Mouse (Mus musculus) lung, embryonic 14.5 days (tissue): ENCODE measurements around the gene Zfp382. TPM values are rescaled to one million over a fixed set of nuclear protein-coding genes. Genes with fewer than 3 reads are reported as not detected.
"Not testable (repeated sequence)": the region's sequence is repeated elsewhere in the genome, so short reads cannot be mapped to it uniquely, and the experiment has no call there.

Experiments used
- ATAC-seq: fragments of 200-750 bp; cut with Nextera tagmentation; 2 replicates; pipeline ENCODE4 v1.8.0; 2017; ENCODE audit warnings: mild to moderate bottlenecking, moderate TSS enrichment, moderate library complexity; ENCODE audit not compliant: insufficient read depth
- DNase-seq: peaks from one replicate; pipeline ENCODE4 v3.0.0-alpha.2; 2015
- H3K27ac ChIP-seq: fragments of 300-500 bp; sonication (generic); 2 replicates; pipeline ENCODE4 v1.5.1; 2014; ENCODE audit warnings: low read depth, mild to moderate bottlenecking, moderate library complexity
- H3K27me3 ChIP-seq: fragments of 300-500 bp; sonication (generic); 2 replicates; pipeline ENCODE4 v1.6.1; 2014; ENCODE audit warnings: low read length, control low read depth; ENCODE audit not compliant: insufficient read depth
- H3K36me3 ChIP-seq: fragments of 300-500 bp; sonication (generic); 2 replicates; pipeline ENCODE4 v1.6.1; 2014; ENCODE audit warnings: control low read depth; ENCODE audit not compliant: insufficient read depth
- H3K4me1 ChIP-seq: fragments of 300-500 bp; sonication (generic); 2 replicates; pipeline ENCODE4 v1.6.1; 2014; ENCODE audit warnings: antibody characterized with exemption, control low read depth; ENCODE audit not compliant: insufficient read depth
- H3K4me2 ChIP-seq: fragments of 300-500 bp; sonication (generic); 2 replicates; pipeline ENCODE4 v1.6.1; 2014; ENCODE audit warnings: mild to moderate bottlenecking
- H3K4me3 ChIP-seq: fragments of 300-500 bp; sonication (generic); 2 replicates; pipeline ENCODE4 v1.5.1; 2014; ENCODE audit warnings: low read depth, low read length
- H3K9ac ChIP-seq: fragments of 300-500 bp; sonication (generic); 2 replicates; pipeline ENCODE4 v1.6.1; 2014
- H3K9me3 ChIP-seq: fragments of 300-500 bp; sonication (generic); 2 replicates; pipeline ENCODE4 v1.6.1; 2016; ENCODE audit warnings: low read depth, low read length, control low read depth
- CTCF ChIP-seq: IDR thresholded peaks from 2 replicates; pipeline ENCODE4 v1.5.1; 2016; ENCODE audit warnings: antibody characterized with exemption, low read depth
- WGBS: fragments of 180-500 bp; shearing (Covaris S2); extraction: QIAGEN DNeasy Blood & Tissue Kit; methylation state at CpG from one replicate; pipeline ENCODE4 v1.1.7; 2014; 5-methylcytosine and 5-hydroxymethylcytosine counted together
- polyA plus RNA-seq: library from polyadenylated mRNA; unstranded; fragments of >200 nt; fragmentation: Nextera tagmentation; extraction: Ambion mirVana; gene quantifications from 2 replicates; pipeline ENCODE4 v1.2.1, GENCODE M21; 2014

Zfp382 gene
- polyA plus RNA-seq, 1 experiment from 2014 or later: 8.1 TPM

GRCm38 (mm10) chr7:30116076-30116475 is 5.7 kb upstream of the Zfp382 start:
- ATAC-seq: no peak
- Histone ChIP-seq H3K36me3 (no peaks in the 10 kb centered on the region), H3K27ac (no peak overlapping the region), H3K27me3 (no peaks in the 10 kb centered on the region), H3K4me2 (no peak overlapping the region), H3K4me3 (no peak overlapping the region), H3K9ac (no peak overlapping the region), H3K4me1 (no peaks in the 10 kb centered on the region), H3K9me3 (peaks cover 7% of the 10 kb centered on the region; the same call in 1 of the 2 replicates)
- 90% methylated on average over 5 of the region's 5 CpGs for WGBS
- no peak for TF ChIP-seq CTCF
- DNase-seq: no peak

GRCm38 (mm10) chr7:30117935-30118334 is 3.8 kb upstream of the Zfp382 start:
- H3K9me3 ChIP-seq, H3K4me3 ChIP-seq, DNase-seq, H3K9ac ChIP-seq, H3K4me1 ChIP-seq, H3K36me3 ChIP-seq, H3K27ac ChIP-seq, ATAC-seq, H3K4me2 ChIP-seq, H3K27me3 ChIP-seq: not testable (repeated sequence)
- WGBS: 92% methylated on average over 12 of the region's 12 CpGs

GRCm38 (mm10) chr7:30122188-30122530 is 417 bp downstream of the Zfp382 start:
- Histone ChIP-seq H3K9me3 (no peaks in the 10 kb centered on the region), H3K4me2 (peak overlapping the region; percentile 90), H3K9ac (peak overlapping the region; percentile 77), H3K4me1 (no peaks in the 10 kb centered on the region), H3K27me3 (no peaks in the 10 kb centered on the region), H3K27ac (peak overlapping the region; percentile 90; the same call in 1 of the 2 replicates), H3K4me3 (peak overlapping the region; percentile 71), H3K36me3 (peaks cover 15% of the 10 kb centered on the region)
- WGBS: 3% methylated on average over 15 of the region's 15 CpGs
- no peak; the same call in 1 of the 2 replicates for ATAC-seq
- peak; percentile 65 for DNase-seq
- TF ChIP-seq CTCF: no peak

- Histone ChIP-seq H3K27me3 (no peaks in the 10 kb centered on the region), H3K9me3 (peaks cover 4% of the 10 kb centered on the region; the same call in 1 of the 2 replicates), H3K4me3 (no peak overlapping the region), H3K9ac (no peak overlapping the region), H3K4me2 (no peak overlapping the region), H3K27ac (no peak overlapping the region), H3K36me3 (peaks cover 86% of the 10 kb centered on the region), H3K4me1 (no peaks in the 10 kb centered on the region)
- DNase-seq (no peak), ATAC-seq (no peak)
- TF ChIP-seq CTCF: no peak
- 95% methylated on average over 8 of the region's 8 CpGs for WGBS
Measured at GRCm38 (mm10) chr7:30129900-30130299, 8.2 kb downstream of the Zfp382 start.

GRCm38 (mm10) chr7:30132396-30132795 is 10.7 kb downstream of the Zfp382 start:
- Histone ChIP-seq H3K9ac (no peak overlapping the region), H3K9me3 (peaks cover 4% of the 10 kb centered on the region; the same call in 1 of the 2 replicates), H3K4me1 (no peaks in the 10 kb centered on the region), H3K4me2 (no peak overlapping the region), H3K27me3 (no peaks in the 10 kb centered on the region), H3K27ac (no peak overlapping the region), H3K36me3 (peaks cover 83% of the 10 kb centered on the region), H3K4me3 (no peak overlapping the region)
- DNase-seq (no peak), ATAC-seq (no peak)
- WGBS: 88% methylated on average over 4 of the region's 4 CpGs
- TF ChIP-seq CTCF: no peak

GRCm38 (mm10) chr7:30136826-30137225 is 15.1 kb downstream of the Zfp382 start:
- H3K4me3 ChIP-seq: no peak overlapping the region
- ATAC-seq (no peak), DNase-seq (no peak)
- no peaks in the 10 kb centered on the region for H3K27me3 ChIP-seq
- peaks cover 48% of the 10 kb centered on the region for H3K36me3 ChIP-seq
- TF ChIP-seq CTCF: no peak
- WGBS: 86% methylated on average over 10 of the region's 10 CpGs
- no peak overlapping the region for H3K27ac ChIP-seq
- no peak overlapping the region for H3K4me2 ChIP-seq
- peaks cover 4% of the 10 kb centered on the region; the same call in 1 of the 2 replicates for H3K9me3 ChIP-seq
- H3K9ac ChIP-seq: no peak overlapping the region
- H3K4me1 ChIP-seq: no peaks in the 10 kb centered on the region

GRCm38 (mm10) chr7:30143170-30143554 is 21.4 kb downstream of the Zfp382 start:
- Histone ChIP-seq H3K9ac (peak overlapping the region; percentile 66), H3K4me2 (peak overlapping the region; percentile 62), H3K27me3 (no peaks in the 10 kb centered on the region), H3K36me3 (peaks cover 7% of the 10 kb centered on the region; the same call in 1 of the 2 replicates), H3K9me3 (peaks cover 8% of the 10 kb centered on the region; the same call in 1 of the 2 replicates), H3K27ac (peak overlapping the region; percentile 86; the same call in 1 of the 2 replicates), H3K4me1 (no peaks in the 10 kb centered on the region), H3K4me3 (peak overlapping the region; percentile 55)
- no peak for TF ChIP-seq CTCF
- DNase-seq (no peak), ATAC-seq (peak; percentile 16; the same call in 1 of the 2 replicates)
- WGBS: 8% methylated on average over 8 of the region's 8 CpGs
